Mouse (Mus musculus) left cerebral cortex, postnatal 10 days (tissue): Measurements from ENCODE around the gene Hdac4. TPM values are rescaled to one million over a fixed set of nuclear protein-coding genes. Genes with fewer than 3 reads are reported as not detected.

Source experiments
- DNase-seq, 2 experiments: peaks; one replicate each; pipeline ENCODE4 v3.0.0; 2021 to 2022; ENCODE audit warnings: low spot score in 2 of 2, mixed read lengths in 1 of 2; ENCODE audit errors: extremely low spot score in 1 of 2
- intact Hi-C: fragments of 180-260 bp; cut with DNase I; formaldehyde crosslinking; loops from one replicate; pipeline ENCODE4 v1.15.1; 2025
- total RNA-seq, 2 experiments: library from RNA; stranded (reverse); gene quantifications; 2 replicates each; pipeline ENCODE4 v1.2.3; 2021

Gene Hdac4
- total RNA-seq = 10 to 100 TPM; 98.1 to 98.7 TPM

GRCm38 (mm10) chr1:92195360-92196149 is at the start of gene Hdac4:
TSS of gene Hdac4 (minus strand) at chr1:92195699.
- intact Hi-C loops = no loop called here
- DNase-seq = peak in 1 of 2 experiments; percentile 39

GRCm38 (mm10) chr1:92243549-92243948 is 48.0 kb upstream of the Hdac4 start:
- intact Hi-C loops = no loop called here
- no peak for DNase-seq

GRCm38 (mm10) chr1:92240072-92240471 is 44.6 kb upstream of the Hdac4 start:
- intact Hi-C loops = no loop called here
- no peak for DNase-seq

- no peak for DNase-seq
- intact Hi-C loops = no loop called here
Measured at GRCm38 (mm10) chr1:92235600-92235999, 40.1 kb upstream of the Hdac4 start.

GRCm38 (mm10) chr1:92225297-92225696 is 29.8 kb upstream of the Hdac4 start:
- DNase-seq = no peak
- intact Hi-C loops = no loop called here

- DNase-seq = peak in 1 of 2 experiments; percentile 41
- intact Hi-C loops = no loop called here
Measured at GRCm38 (mm10) chr1:92223956-92224891, 28.7 kb upstream of the Hdac4 start.

- intact Hi-C loops = no loop called here
- no peak for DNase-seq
Measured at GRCm38 (mm10) chr1:92216710-92217109, 21.2 kb upstream of the Hdac4 start.

- no peak for DNase-seq
- intact Hi-C loops = no loop called here
Measured at GRCm38 (mm10) chr1:92215996-92216630, 20.6 kb upstream of the Hdac4 start.

- intact Hi-C loops = no loop called here
Measured at GRCm38 (mm10) chr1:92215131-92215638, 19.7 kb upstream of the Hdac4 start.

GRCm38 (mm10) chr1:92212003-92212750 is 16.7 kb upstream of the Hdac4 start:
- intact Hi-C loops = no loop called here
- DNase-seq = peak in 1 of 2 experiments; percentile 69

More at GRCm38 (mm10) chr1:92215131-92215638, 19.7 kb upstream of the Hdac4 start:
- DNase-seq = no peak

GRCm38 (mm10) chr1:92202639-92203352 is 7.3 kb upstream of the Hdac4 start:
- peak in 1 of 2 experiments; percentile 16 for DNase-seq
- intact Hi-C loops = no loop called here

GRCm38 (mm10) chr1:92190463-92190862 is 5.0 kb downstream of the Hdac4 start:
- intact Hi-C loops = no loop called here
- DNase-seq = no peak

- no peak for DNase-seq
- intact Hi-C loops = no loop called here
Measured at GRCm38 (mm10) chr1:92187137-92187536, 8.4 kb downstream of the Hdac4 start.

GRCm38 (mm10) chr1:92184600-92184999 is 10.9 kb downstream of the Hdac4 start:
- intact Hi-C loops = loop anchor here (5.0 kb wide), 1 partner anchor 193 kb away; no protein-coding TSS in a partner anchor
- DNase-seq = no peak

- peak in 1 of 2 experiments; percentile 8 for DNase-seq
- intact Hi-C loops = loop anchor here (5.0 kb wide), 1 partner anchor 194 kb away; no protein-coding TSS in a partner anchor
Measured at GRCm38 (mm10) chr1:92183101-92183790, 12.3 kb downstream of the Hdac4 start.

GRCm38 (mm10) chr1:92181970-92182369 is 13.5 kb downstream of the Hdac4 start:
- intact Hi-C loops = loop anchor here (5.0 kb wide), 1 partner anchor 195 kb away; no protein-coding TSS in a partner anchor
- DNase-seq = peak in 1 of 2 experiments; percentile 15
